23 mouse cellular contexts compared by ENCODE assay signal in genomic region chr10:21094896-21095295, GRCm38 (mm10).
DNase-seq lines count a peak whose midpoint lies in the region; ATAC-seq and TF ChIP-seq lines count a peak whose summit lies in the region.
"Had no signal": no experiment of that assay in that cellular context is flagged by ENCODE, and none has a peak within 500 bp of the region (broad histone marks: within the 10 kb centered on the region; RNA-seq: fewer than 3 reads in every experiment).

No protein-coding gene starts in this region.

- no peak overlapping the region for H3K9ac ChIP-seq in stomach, postnatal 0 days (ENCODE audit: low read length)

- no peaks in the 10 kb centered on the region for H3K27me3 ChIP-seq in stomach, postnatal 0 days (ENCODE audit: control insufficient read depth, insufficient read depth, low read length)
- H3K27me3 ChIP-seq: CH12.LX, Patski had no signal

- 90% methylated on average over 2 of the region's 2 CpGs for WGBS in stomach, postnatal 0 days

- no peak for TF ChIP-seq EP300 in stomach, postnatal 0 days (optimal IDR thresholded peaks at IDR 0.05)

- ATAC-seq in frontal cortex, adult (ENCODE audit: low TSS enrichment) = 0 out of 2 replicates have a peak, but pooled peaks have one; percentile 55
- peak; percentile 64; the same call in 1 of the 2 replicates for ATAC-seq in stomach, postnatal 0 days (ENCODE audit: low FRiP score, low TSS enrichment)
- ATAC-seq: activated CD4-positive, CD25-positive, alpha-beta regulatory T cell, adult 4 months; CD4-positive, CD25-positive, alpha-beta regulatory T cell, adult 4 months; Patski had no signal

- no peak overlapping the region for H3K4me2 ChIP-seq in stomach, postnatal 0 days (replicated peaks; ENCODE audit: low read depth)

- no peaks in the 10 kb centered on the region for H3K36me3 ChIP-seq in stomach, postnatal 0 days (ENCODE audit: control insufficient read depth, insufficient read depth, low read length)
- H3K36me3 ChIP-seq: G1E had no signal

- no peaks in the 10 kb centered on the region for H3K9me3 ChIP-seq in stomach, postnatal 0 days (ENCODE audit: control insufficient read depth, low read length)

- TF ChIP-seq CTCF in stomach, postnatal 0 days (IDR thresholded peaks at IDR 0.05; ENCODE audit: low read depth) = no peak

- no peaks in the 10 kb centered on the region for H3K4me1 ChIP-seq in stomach, postnatal 0 days (replicated peaks; ENCODE audit: control insufficient read depth, insufficient read depth)

- H3K4me3 ChIP-seq in stomach, postnatal 0 days (ENCODE audit: low read depth, low read length) = no peak overlapping the region

- DNase-seq in frontal cortex, postnatal 14 days (ENCODE audit: low spot score in 2 of 2) = no peak
- DNase-seq in Muller cell, postnatal 12 days (ENCODE audit: inconsistent ontology term) = peak; percentile 31
- DNase-seq in stomach, postnatal 0 days (ENCODE audit: low spot score) = no peak
- DNase-seq in gastrocnemius, adult 8-10 months (ENCODE audit: low spot score in 2 of 2) = no peak
- no peak for DNase-seq in adrenal gland, adult 18-20 months (ENCODE audit: low spot score in 2 of 2)
- DNase-seq: adrenal gland, adult 2 months; adrenal gland, adult 8-10 months; adrenal gland, postnatal 10 days; adrenal gland, postnatal 14 days; adrenal gland, postnatal 25 days; adrenal gland, postnatal 36 days; B cell, adult 2 months; cerebellum, adult 11 months; cerebellum, adult 11-12 months; cerebellum, adult 18-20 months; cerebellum, adult 2 months; cerebellum, adult 8-10 months had no signal

- H3K27ac ChIP-seq in stomach, postnatal 0 days (replicated peaks) = 0 out of 2 replicates have a peak overlapping the region, but pooled peaks have one; percentile 20
